Mouse (Mus musculus) forebrain, embryonic 12.5 days (tissue): ENCODE measurements around the gene Cdk17. TPM values are rescaled to one million over a fixed set of nuclear protein-coding genes. Genes with fewer than 3 reads are reported as not detected.

Experiments
- ATAC-seq: fragments of 200-750 bp; cut with Nextera tagmentation; 2 replicates; pipeline ENCODE4 v1.8.0; 2017; ENCODE audit warnings: moderate TSS enrichment; ENCODE audit not compliant: low FRiP score
- H3K27ac ChIP-seq: fragments of 300-500 bp; sonication (generic); 2 replicates; pipeline ENCODE4 v1.5.1; 2016; ENCODE audit warnings: mild to moderate bottlenecking
- H3K27me3 ChIP-seq: fragments of 300-500 bp; sonication (generic); 2 replicates; pipeline ENCODE4 v1.6.1; 2016; ENCODE audit warnings: mild to moderate bottlenecking
- H3K36me3 ChIP-seq: fragments of 300-500 bp; sonication (generic); replicated peaks from 2 replicates; pipeline ENCODE4 v1.6.1; 2016; ENCODE audit warnings: mild to moderate bottlenecking
- H3K4me1 ChIP-seq: fragments of 300-500 bp; sonication (generic); 2 replicates; pipeline ENCODE4 v1.6.1; 2016
- H3K4me2 ChIP-seq: fragments of 300-500 bp; sonication (generic); 2 replicates; pipeline ENCODE4 v1.6.1; 2016; ENCODE audit warnings: mild to moderate bottlenecking, moderate library complexity
- H3K4me3 ChIP-seq: fragments of 300-500 bp; sonication (generic); replicated peaks from 2 replicates; pipeline ENCODE4 v1.5.1; 2016; ENCODE audit warnings: mild to moderate bottlenecking
- H3K9ac ChIP-seq: fragments of 300-500 bp; sonication (generic); 2 replicates; pipeline ENCODE4 v1.6.1; 2016; ENCODE audit warnings: mild to moderate bottlenecking
- H3K9me3 ChIP-seq: fragments of 300-500 bp; sonication (generic); 2 replicates; pipeline ENCODE4 v1.6.1; 2016
- WGBS: fragments of 180-500 bp; shearing (Covaris S2); methylation state at CpG from one replicate; pipeline ENCODE4 v1.1.7; 2016; 5-methylcytosine and 5-hydroxymethylcytosine counted together
- polyA plus RNA-seq: library from polyadenylated mRNA; unstranded; fragments of >200 nt; fragmentation: Nextera tagmentation; extraction: Ambion mirVana; gene quantifications from 2 replicates; pipeline ENCODE4 v1.2.1, GENCODE M21; 2016

The Cdk17 gene
- polyA plus RNA-seq, 1 experiment from 2014 or later = 44.6 TPM

DNA sequence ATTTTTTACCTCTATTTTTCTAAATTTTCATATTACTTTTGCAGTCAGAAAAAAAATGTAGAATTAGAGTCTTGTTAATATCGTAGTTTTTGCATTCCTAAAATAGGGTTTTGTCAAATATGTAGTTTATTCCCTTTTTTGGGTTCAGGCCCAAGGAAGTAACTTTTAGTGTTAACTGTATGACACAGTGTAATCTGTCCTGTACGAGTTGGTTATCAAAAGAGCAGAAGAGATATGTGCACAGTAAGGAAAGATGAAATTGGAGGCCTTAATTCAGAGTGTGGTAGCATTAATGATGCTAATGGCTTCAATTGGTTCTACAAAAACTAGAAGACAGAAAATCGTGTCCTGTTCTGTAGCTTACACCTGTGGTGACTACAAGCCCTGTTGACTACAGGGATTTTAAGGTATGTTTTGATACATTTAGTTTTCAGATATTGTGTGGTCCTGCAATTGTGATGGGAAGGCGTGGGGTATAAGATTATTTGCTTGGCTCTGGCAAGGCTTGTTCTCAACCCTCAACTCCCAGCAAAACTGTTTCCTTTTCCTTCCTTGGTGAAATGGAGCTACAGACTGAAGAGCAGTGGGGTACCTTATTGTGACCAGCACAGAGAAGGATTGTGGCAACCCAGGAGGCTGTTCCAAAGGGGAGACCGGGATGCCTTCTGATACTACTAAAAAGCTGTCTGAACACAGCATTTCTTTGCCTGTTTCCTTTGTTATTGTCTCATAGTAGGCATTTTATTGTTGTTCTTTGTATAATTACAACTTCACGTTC, 3.2 kb downstream of the Cdk17 start:
- H3K9ac ChIP-seq = 0 out of 2 replicates have a peak overlapping the region, but pooled peaks have one; percentile 25
- H3K9me3 ChIP-seq = no peaks in the 10 kb centered on the region
- H3K4me2 ChIP-seq = 0 out of 2 replicates have a peak overlapping the region, but pooled peaks have one; percentile 4
- H3K4me3 ChIP-seq = no peak overlapping the region
- no peaks in the 10 kb centered on the region for H3K36me3 ChIP-seq
- 46% methylated on average over 6 of the region's 6 CpGs for WGBS
- no peak overlapping the region for H3K27ac ChIP-seq
- peaks cover 48% of the 10 kb centered on the region for H3K4me1 ChIP-seq
- no peaks in the 10 kb centered on the region for H3K27me3 ChIP-seq
- ATAC-seq = no peak

DNA sequence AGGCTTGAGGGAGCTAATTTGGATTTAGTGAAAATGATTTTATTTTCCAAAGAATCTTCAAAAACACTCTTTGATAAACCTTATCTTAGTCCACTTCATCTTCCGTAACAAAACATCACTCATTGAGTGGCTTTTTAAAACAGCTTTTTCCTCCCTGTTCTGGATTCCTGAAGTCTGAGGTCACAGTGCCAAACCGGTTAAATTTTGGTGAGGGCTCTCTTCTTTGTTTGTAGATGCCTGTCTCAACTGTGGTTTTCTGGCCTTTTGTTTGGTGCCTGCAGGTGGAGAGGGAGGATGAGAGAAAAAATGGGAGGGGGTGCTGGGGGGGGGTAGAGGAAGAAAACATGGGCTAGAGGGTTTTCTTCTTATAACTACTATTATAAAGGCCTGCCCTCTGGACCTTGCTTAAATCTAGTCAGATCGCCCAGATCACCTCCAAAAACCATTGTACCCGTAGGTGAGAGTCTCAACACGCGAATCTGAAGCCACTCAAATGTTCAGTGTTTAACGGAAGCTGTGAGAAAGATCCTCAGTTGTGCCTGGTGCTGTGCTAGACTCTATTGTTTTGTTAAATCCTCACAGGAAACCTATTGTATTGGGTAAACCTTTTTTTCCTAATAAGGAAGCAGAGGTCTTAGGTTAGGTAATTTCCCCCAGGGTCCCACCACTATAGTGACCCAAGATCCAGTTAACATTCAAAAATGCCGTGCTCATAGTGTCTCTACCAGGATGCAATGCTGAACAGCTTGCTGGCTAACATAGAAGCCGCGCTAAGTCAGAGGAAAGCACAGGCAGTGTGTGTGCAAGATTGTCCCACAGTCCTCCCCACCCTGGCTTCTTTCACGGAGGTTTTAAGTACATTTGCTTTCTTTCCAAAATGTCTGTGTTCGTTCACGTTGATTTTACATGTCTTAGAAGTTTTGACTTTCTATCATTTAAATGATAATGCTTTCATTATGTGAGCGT, 5.0 kb downstream of the Cdk17 start:
- Histone ChIP-seq H3K9me3 (no peaks in the 10 kb centered on the region), H3K4me1 (peaks cover 48% of the 10 kb centered on the region), H3K4me2 (peak overlapping the region; percentile 34), H3K4me3 (peak overlapping the region; percentile 16; the same call in 1 of the 2 replicates), H3K27me3 (no peaks in the 10 kb centered on the region), H3K9ac (peak overlapping the region; percentile 38; the same call in 1 of the 2 replicates), H3K36me3 (no peaks in the 10 kb centered on the region), H3K27ac (peak overlapping the region; percentile 47)
- 6% methylated on average over 14 of the region's 14 CpGs for WGBS
- ATAC-seq = no peak

DNA sequence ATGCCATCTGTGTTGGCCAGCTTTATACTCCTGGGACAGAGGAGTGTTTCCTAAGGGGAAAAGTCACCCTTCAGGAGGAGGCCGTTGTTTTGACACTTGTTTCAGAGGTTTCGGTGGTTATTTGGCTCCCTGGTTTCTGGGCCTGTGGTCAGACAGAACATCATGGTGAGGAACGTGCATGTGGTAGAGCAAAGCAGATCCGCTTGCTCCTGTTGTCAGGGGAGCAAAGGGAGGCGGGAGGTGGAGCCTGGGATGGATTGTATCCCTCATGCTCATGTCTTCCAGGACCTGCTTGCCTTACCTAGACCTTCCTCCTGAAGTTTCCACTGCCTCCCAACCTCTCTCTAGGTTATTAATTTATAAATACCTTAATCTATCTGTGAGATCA, 5.7 kb downstream of the Cdk17 start:
- no peaks in the 10 kb centered on the region for H3K36me3 ChIP-seq
- no peaks in the 10 kb centered on the region for H3K9me3 ChIP-seq
- 2% methylated on average over 5 of the region's 5 CpGs for WGBS
- ATAC-seq = no peak
- no peaks in the 10 kb centered on the region for H3K27me3 ChIP-seq
- H3K4me3 ChIP-seq = peak overlapping the region; percentile 16
- peak overlapping the region; percentile 47 for H3K27ac ChIP-seq
- H3K9ac ChIP-seq = peak overlapping the region; percentile 38; the same call in 1 of the 2 replicates
- H3K4me2 ChIP-seq = peak overlapping the region; percentile 34
- H3K4me1 ChIP-seq = peaks cover 48% of the 10 kb centered on the region

DNA sequence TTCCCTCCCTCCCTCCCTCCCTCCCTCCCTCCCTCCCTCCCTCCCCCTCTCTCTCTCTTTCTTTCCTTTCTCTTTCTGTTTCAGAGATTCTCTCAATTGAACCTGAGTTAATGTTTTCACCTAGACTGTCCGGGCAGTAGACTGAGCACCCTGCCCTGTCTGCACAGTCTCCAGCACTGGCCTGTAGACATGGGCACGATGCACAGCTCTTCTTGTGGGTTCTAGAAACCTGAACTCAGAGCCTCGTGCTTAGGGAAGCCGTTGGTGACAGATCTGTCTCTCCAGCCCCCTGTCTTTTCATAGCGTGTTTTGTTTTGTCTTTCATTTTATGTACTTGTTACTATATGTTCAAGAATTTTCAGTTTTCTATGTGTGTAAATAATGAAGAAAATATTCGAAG, 6.6 kb downstream of the Cdk17 start:
- Histone ChIP-seq H3K36me3 (no peaks in the 10 kb centered on the region), H3K27me3 (no peaks in the 10 kb centered on the region), H3K4me2 (no peak overlapping the region), H3K27ac (no peak overlapping the region), H3K4me3 (no peak overlapping the region), H3K9me3 (no peaks in the 10 kb centered on the region), H3K9ac (no peak overlapping the region), H3K4me1 (peaks cover 44% of the 10 kb centered on the region)
- no peak for ATAC-seq
- WGBS = 69% methylated on average over 6 of the region's 6 CpGs

DNA sequence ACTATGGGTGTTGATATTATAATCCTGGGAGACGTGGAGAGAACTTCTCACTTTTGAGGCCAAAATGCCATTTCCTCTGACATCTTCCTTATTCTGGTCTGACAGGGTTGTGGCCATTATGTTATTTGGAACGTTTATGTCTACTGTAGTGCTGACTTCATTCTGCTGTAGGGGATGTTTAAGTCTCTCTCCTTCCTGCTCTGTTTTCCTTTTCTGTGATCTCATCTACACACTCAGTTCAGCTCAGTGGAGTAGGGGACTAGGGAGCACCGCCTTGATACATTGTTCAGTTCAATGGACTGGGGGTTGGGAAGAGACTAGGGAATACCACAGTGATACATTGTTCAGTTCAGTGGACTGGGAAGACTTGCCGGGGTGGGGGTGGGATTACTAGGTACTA, 7.4 kb downstream of the Cdk17 start:
- Histone ChIP-seq H3K4me2 (no peak overlapping the region), H3K9me3 (no peaks in the 10 kb centered on the region), H3K4me3 (no peak overlapping the region), H3K36me3 (0 out of 2 replicates have a peak, but pooled peaks cover 3% of the 10 kb centered on the region), H3K27me3 (no peaks in the 10 kb centered on the region), H3K27ac (no peak overlapping the region), H3K9ac (no peak overlapping the region), H3K4me1 (peaks cover 39% of the 10 kb centered on the region)
- no peak for ATAC-seq
- 22% methylated on average over 4 of the region's 4 CpGs for WGBS

DNA sequence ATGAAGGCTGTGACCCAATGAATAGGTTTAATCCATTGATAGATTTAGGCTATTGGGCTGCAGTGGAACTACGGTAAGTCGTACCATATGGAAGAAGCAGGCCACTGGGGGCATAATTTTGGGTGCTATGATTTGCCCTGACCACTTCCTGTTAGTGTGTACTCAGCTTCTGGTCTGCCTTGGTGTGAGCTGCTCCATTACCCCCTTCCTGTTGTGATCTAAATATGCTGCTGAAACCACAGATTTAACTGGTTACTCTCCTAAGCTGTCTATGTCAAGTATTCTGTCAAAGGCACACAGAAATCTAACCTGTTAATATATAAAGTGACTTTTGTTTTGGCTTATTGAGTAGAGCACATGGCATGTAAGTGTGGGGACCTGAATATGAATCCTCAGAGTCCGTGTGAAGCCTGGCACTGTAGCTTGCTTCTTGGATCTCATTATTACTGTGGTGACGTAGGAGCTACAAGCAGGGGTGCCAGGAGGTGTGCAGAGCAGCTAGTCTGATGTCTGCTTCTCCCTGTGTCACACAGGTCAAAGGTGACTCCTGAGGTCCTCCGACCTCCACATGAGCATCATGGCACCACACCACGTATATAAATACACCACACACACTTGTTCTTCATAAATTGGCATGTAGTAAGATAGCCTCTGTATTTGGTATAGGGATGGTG, 10.6 kb downstream of the Cdk17 start:
- Histone ChIP-seq H3K27me3 (no peaks in the 10 kb centered on the region), H3K27ac (no peak overlapping the region), H3K9ac (no peak overlapping the region), H3K9me3 (no peaks in the 10 kb centered on the region), H3K36me3 (peaks cover 5% of the 10 kb centered on the region; the same call in 1 of the 2 replicates), H3K4me3 (no peak overlapping the region), H3K4me1 (peaks cover 15% of the 10 kb centered on the region), H3K4me2 (no peak overlapping the region)
- ATAC-seq = no peak
- 86% methylated on average over 6 of the region's 6 CpGs for WGBS

DNA sequence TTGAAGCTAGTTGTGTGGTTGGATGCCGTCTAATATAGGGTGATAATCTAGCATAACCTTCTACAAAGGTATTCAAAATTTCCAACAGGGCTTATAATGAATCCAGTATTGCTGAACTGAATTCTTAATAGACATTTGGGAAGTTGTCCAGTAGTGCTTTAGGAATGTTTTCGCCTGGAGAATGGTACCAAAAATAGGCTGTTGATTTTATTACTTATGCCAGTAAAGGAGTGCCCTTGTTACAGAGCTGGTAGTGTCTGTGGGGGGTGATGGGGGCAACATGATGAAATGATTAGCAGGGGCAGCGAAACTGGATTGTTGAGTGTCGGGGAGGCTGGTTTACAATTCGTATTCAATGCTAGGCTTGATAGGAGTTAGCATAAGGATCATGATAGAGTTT, 16.8 kb downstream of the Cdk17 start:
- Histone ChIP-seq H3K36me3 (peaks cover 5% of the 10 kb centered on the region; the same call in 1 of the 2 replicates), H3K4me3 (no peak overlapping the region), H3K9ac (no peak overlapping the region), H3K9me3 (no peaks in the 10 kb centered on the region), H3K27ac (no peak overlapping the region), H3K27me3 (no peaks in the 10 kb centered on the region), H3K4me2 (no peak overlapping the region), H3K4me1 (peaks cover 3% of the 10 kb centered on the region; the same call in 1 of the 2 replicates)
- no peak for ATAC-seq
- 77% methylated on average over 5 of the region's 5 CpGs for WGBS

DNA sequence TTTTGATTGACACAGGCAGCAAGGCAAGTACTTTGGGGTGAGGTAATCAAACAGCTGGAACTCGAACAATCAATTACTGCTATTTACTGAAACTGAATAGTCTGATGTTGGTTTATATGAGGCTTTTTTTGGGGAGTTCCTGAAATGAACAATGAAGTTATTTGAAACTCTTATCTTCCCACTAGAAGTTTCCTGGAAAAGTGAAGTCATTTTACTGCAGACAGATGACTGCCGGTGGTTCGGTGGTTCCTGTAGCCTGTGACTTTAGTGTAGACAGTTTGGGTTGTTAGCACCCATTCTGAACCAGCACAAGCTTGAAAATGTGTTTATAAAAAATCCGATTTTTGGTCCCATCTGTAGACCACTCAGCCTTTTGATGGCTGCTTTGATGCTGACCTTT, 17.2 kb downstream of the Cdk17 start:
- Histone ChIP-seq H3K4me2 (no peak overlapping the region), H3K4me3 (no peak overlapping the region)

DNA sequence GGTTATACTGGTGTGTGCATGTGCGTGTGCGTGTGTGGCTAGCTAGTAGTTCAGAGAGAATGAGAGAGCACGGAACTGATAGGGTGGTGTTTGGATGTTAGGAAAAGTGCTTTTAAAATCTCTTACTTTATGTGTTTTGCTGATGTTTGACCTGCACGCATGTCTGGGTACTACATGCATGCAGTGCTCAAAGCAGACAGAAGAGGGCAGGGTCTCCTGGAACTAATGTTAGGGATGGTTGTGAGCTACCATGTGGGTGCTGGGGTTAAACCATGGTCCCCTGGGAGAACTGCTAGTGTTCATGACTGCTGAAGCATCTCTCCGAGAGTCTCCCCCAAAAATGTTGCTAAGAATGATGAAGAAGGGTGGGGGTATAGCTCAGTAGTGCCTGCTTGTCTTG, 18.0 kb downstream of the Cdk17 start:
- Histone ChIP-seq H3K27me3 (no peaks in the 10 kb centered on the region), H3K36me3 (no peaks in the 10 kb centered on the region), H3K4me1 (peaks cover 3% of the 10 kb centered on the region; the same call in 1 of the 2 replicates), H3K4me2 (no peak overlapping the region), H3K9ac (no peak overlapping the region), H3K27ac (no peak overlapping the region), H3K9me3 (no peaks in the 10 kb centered on the region), H3K4me3 (no peak overlapping the region)
- ATAC-seq = no peak
- 94% methylated on average over 5 of the region's 5 CpGs for WGBS

More for the DNA sequence above, 17.2 kb downstream of the Cdk17 start:
- Histone ChIP-seq H3K36me3 (peaks cover 4% of the 10 kb centered on the region; the same call in 1 of the 2 replicates), H3K27me3 (no peaks in the 10 kb centered on the region), H3K9ac (no peak overlapping the region), H3K9me3 (no peaks in the 10 kb centered on the region), H3K4me1 (peaks cover 3% of the 10 kb centered on the region; the same call in 1 of the 2 replicates), H3K27ac (no peak overlapping the region)
- no peak for ATAC-seq
- 76% methylated on average over 4 of the region's 4 CpGs for WGBS

DNA sequence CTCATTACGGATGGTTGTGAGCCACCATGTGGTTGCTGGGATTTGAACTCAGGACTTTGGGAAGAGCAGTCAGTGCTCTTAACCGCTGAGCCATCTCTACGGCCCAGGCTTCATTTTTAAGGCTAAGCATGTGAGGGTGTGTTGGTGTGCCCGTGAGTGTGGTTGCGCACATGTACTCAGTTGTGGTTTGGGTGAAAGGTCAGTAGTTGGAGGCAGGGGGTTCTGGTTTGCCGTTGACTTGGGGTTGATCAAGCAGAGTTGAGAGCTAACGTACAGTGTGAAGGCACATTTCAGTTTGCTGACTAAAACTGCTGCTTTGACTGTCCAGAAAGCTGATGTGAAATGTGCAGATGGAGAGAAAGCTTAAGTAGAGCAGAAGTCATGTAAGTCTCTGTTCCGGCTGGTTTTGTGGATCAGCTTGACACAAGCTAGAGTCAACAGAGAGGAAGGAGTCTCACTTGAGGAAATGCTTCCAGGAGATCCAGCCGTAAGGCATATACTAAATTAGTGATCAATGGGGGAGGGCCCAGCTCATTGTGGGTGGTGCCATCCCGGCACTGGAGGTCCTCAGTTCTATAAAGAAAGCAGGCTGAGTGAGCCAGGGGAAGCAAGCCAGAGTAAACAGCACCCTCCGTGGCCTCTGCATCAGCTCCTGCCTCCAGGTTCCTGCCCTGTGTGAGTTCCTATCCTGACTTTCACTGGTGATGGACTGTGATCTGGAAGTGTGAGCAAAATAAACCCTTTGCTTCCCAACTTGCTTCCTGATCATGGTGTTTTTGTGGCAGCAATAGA, 19.2 kb downstream of the Cdk17 start:
- no peak overlapping the region for H3K9ac ChIP-seq
- peaks cover 3% of the 10 kb centered on the region; the same call in 1 of the 2 replicates for H3K4me1 ChIP-seq
- H3K36me3 ChIP-seq = no peaks in the 10 kb centered on the region
- WGBS = 93% methylated on average over 11 of the region's 11 CpGs
- no peak for ATAC-seq
- H3K4me3 ChIP-seq = no peak overlapping the region
- no peak overlapping the region for H3K27ac ChIP-seq
- no peaks in the 10 kb centered on the region for H3K27me3 ChIP-seq
- no peak overlapping the region for H3K4me2 ChIP-seq
- no peaks in the 10 kb centered on the region for H3K9me3 ChIP-seq

DNA sequence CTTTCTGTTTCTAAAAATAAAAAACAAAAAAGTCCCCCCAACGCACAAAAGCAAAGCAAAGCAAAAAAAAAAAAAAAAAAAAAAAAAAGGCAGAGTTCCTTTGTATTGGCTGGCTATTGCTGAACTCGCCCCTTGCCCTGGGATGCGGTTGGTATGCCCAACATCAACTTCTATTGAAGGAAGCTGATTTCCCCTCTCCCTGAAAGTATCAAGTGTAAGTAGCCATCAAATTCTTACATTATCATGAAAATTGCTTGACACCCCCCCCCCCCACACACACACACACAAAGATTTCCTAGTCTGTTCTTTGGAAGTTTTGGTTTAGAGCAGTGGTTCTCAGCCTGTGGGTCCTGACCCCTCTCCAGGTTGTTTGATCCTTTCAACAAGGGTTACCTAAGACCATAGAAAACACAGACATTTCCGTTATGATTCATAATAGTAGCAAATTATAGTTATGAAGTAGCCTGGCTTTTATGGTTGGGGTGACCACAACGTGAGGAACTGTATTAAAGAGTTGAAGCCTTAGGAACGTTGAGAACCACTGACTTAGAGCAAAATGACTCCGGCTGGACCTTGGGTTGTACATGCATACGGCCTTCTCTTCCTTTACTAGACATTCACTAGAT, 23.8 kb downstream of the Cdk17 start:
- 86% methylated on average over 8 of the region's 8 CpGs for WGBS

More for the DNA sequence above, 23.8 kb downstream of the Cdk17 start:
- H3K27ac ChIP-seq = no peak overlapping the region
- no peak overlapping the region for H3K4me3 ChIP-seq
- ATAC-seq = no peak
- no peaks in the 10 kb centered on the region for H3K9me3 ChIP-seq
- H3K9ac ChIP-seq = no peak overlapping the region
- no peak overlapping the region for H3K4me2 ChIP-seq
- no peaks in the 10 kb centered on the region for H3K36me3 ChIP-seq
- H3K4me1 ChIP-seq = peaks cover 5% of the 10 kb centered on the region
- H3K27me3 ChIP-seq = no peaks in the 10 kb centered on the region
